Mouse (Mus musculus): ENCODE data around the gene Prkci. TPM values are rescaled to one million over a fixed set of nuclear protein-coding genes. Genes with fewer than 3 reads are reported as not detected.

Gene Prkci
- polyA plus RNA-seq, 1 experiment = 19.8 TPM

DNA sequence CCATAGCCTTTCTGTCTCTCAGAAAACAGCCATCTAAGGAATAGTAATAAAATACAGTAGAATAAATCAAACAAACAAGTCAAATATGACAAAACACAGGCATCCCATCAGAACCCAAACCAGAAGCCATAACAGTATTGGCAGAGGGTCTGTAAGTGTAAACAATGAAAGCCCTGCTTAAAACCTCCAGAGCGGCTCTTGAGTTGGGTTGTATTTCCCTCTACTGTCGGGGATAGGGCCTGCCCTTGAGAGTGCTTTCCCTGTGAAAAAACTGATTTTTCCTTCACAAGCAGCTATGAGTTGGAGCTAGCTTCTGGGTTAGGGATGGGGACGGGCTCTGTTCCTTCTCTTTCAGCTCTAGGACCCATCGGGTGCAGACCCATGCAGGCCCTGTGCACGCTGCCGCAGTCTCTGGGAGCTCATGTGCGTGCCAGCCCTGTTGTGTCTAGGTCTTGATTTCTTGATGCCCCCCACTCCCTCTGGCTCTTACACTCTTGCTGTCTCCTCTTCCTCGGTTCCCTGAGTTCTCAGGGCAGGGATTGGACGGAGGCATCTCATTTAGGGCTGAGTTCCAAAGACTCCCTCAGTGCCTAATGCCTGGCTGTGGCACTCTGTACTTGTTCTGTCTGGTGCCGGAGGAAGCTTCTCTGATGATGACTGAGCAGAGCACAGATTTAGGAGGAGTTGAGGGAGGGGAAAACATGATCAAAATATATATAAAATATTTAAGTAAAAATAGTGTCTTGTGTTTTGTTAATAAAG is 20.3 kb downstream of the Prkci start:
- TF ChIP-seq CTCF (IDR thresholded peaks at IDR 0.05; ENCODE audit: low read depth, low read length) (no peak), POLR2A (IDR thresholded peaks at IDR 0.05; ENCODE audit: borderline replicate concordance, low read depth, low read length) (no peak)
- no peak overlapping the region for H3K4me3 ChIP-seq (ENCODE audit: insufficient read depth, low read length)

GRCm38 (mm10) chr3:31016594-31017196 is 21.1 kb downstream of the Prkci start:
- H3K4me1 ChIP-seq (ENCODE audit: control insufficient read depth, insufficient read depth, low read length) = no peaks in the 10 kb centered on the region
- TF ChIP-seq POLR2A (IDR thresholded peaks at IDR 0.05; ENCODE audit: borderline replicate concordance, low read depth, low read length) = no peak
- no peak for TF ChIP-seq CTCF (IDR thresholded peaks at IDR 0.05; ENCODE audit: low read depth, low read length)
- H3K4me3 ChIP-seq (ENCODE audit: insufficient read depth, low read length) = no peak overlapping the region
- H3K27ac ChIP-seq (ENCODE audit: insufficient read depth, low read depth, low read length) = no peak overlapping the region

More for the DNA sequence above, 20.3 kb downstream of the Prkci start:
- Histone ChIP-seq H3K4me1 (ENCODE audit: control insufficient read depth, insufficient read depth, low read length) (no peaks in the 10 kb centered on the region), H3K27ac (ENCODE audit: insufficient read depth, low read depth, low read length) (no peak overlapping the region)

- Histone ChIP-seq H3K27ac (ENCODE audit: insufficient read depth, low read depth, low read length) (no peak overlapping the region), H3K4me3 (ENCODE audit: insufficient read depth, low read length) (no peak overlapping the region), H3K4me1 (ENCODE audit: control insufficient read depth, insufficient read depth, low read length) (no peaks in the 10 kb centered on the region)
- TF ChIP-seq POLR2A (IDR thresholded peaks at IDR 0.05; ENCODE audit: borderline replicate concordance, low read depth, low read length) = no peak
- no peak for TF ChIP-seq CTCF (IDR thresholded peaks at IDR 0.05; ENCODE audit: low read depth, low read length)
Measured at GRCm38 (mm10) chr3:31017652-31018051, 22.1 kb downstream of the Prkci start.

DNA sequence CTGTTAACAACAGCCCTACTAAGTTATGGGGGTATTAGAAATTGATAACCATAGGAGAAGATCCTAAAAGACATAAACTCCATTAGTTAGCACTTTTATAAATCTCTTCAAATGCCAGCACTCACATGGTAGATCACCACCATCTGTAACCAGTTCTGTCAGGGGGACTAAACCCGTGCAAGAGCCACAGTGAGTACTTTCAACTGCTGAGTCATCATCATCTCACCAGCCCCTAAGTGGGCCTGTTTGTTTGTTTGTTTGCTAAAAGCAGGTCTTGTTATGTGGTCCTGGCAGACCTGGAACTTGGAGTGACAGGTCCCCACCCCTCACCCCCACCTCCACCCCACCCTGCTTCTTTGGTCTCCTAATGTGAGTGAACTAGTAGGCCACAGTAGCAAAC is 23.7 kb downstream of the Prkci start:
- Histone ChIP-seq H3K4me3 (ENCODE audit: insufficient read depth, low read length) (no peak overlapping the region), H3K4me1 (ENCODE audit: control insufficient read depth, insufficient read depth, low read length) (no peaks in the 10 kb centered on the region), H3K27ac (ENCODE audit: insufficient read depth, low read depth, low read length) (no peak overlapping the region)
- TF ChIP-seq CTCF (IDR thresholded peaks at IDR 0.05; ENCODE audit: low read depth, low read length) (no peak), POLR2A (IDR thresholded peaks at IDR 0.05; ENCODE audit: borderline replicate concordance, low read depth, low read length) (no peak)

DNA sequence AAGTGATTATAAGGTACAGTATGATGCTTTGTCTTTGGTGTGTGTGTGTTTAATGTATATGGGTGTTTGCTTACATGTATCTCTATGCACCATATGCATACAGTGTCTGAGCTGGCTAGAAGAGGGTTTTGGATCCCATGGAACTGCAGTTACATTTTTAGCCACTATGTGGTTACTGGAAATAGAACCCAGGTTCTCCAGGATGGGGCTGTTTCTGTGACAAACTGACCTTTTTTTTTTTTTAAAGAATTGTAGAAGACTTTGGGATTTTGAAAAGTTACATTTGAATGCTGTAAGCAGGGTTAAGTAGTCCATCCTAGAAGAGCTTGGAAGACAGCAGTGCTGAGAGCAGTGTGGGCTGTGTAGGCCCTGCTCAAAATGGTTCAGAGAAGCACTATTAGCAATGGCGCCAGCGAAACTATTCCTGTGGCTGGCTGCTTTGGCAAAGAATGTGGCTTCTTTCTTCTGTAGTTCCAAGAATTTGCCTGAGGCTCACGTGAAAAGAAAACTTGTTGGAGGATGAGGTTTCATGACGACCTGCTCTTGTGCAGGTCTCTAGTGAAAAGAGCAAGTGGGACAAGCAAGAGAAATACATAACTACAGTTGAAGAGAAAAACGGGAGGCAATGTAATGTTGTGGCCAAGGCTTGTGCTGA is 24.4 kb downstream of the Prkci start:
- Histone ChIP-seq H3K27ac (ENCODE audit: insufficient read depth, low read depth, low read length) (no peak overlapping the region), H3K4me3 (ENCODE audit: insufficient read depth, low read length) (no peak overlapping the region), H3K4me1 (ENCODE audit: control insufficient read depth, insufficient read depth, low read length) (no peaks in the 10 kb centered on the region)
- TF ChIP-seq CTCF (IDR thresholded peaks at IDR 0.05; ENCODE audit: low read depth, low read length) = no peak
- TF ChIP-seq POLR2A (IDR thresholded peaks at IDR 0.05; ENCODE audit: borderline replicate concordance, low read depth, low read length) = no peak

- no peaks in the 10 kb centered on the region for H3K4me1 ChIP-seq (ENCODE audit: control insufficient read depth, insufficient read depth, low read length)
- TF ChIP-seq POLR2A (IDR thresholded peaks at IDR 0.05; ENCODE audit: borderline replicate concordance, low read depth, low read length) = no peak
- no peak overlapping the region for H3K27ac ChIP-seq (ENCODE audit: insufficient read depth, low read depth, low read length)
- no peak overlapping the region for H3K4me3 ChIP-seq (ENCODE audit: insufficient read depth, low read length)
Measured at GRCm38 (mm10) chr3:31020656-31021055, 25.1 kb downstream of the Prkci start.

DNA sequence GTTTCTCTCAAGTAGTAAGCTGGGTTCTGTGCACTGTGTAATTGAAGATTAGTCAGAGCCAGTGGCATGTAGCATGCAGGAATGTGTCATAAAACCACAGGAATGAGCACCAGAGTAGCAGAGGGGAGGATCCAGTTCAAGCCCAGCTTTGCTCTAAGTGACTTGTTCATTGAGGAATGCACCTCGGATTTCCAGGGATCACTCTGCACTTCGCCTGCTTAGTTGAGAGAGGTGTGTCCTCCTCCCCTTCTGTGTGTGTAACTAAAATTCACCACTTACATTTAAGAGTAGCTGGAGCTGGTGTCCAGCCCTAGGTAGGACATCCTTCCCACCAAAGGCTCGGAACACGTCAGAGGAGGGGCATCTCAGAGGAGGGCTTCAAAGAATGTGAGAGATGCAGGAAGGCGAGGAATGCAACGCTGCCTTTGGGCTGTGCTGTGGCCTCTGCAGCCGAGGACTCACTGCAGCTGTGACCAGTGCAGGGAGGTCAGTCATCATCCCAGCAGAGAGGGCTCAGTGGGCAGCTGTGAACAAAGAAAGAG is 27.4 kb downstream of the Prkci start:
- Histone ChIP-seq H3K4me1 (ENCODE audit: control insufficient read depth, insufficient read depth, low read length) (no peaks in the 10 kb centered on the region), H3K4me3 (ENCODE audit: insufficient read depth, low read length) (no peak overlapping the region), H3K27ac (ENCODE audit: insufficient read depth, low read depth, low read length) (no peak overlapping the region)
- no peak for TF ChIP-seq POLR2A (IDR thresholded peaks at IDR 0.05; ENCODE audit: borderline replicate concordance, low read depth, low read length)

- TF ChIP-seq CTCF (IDR thresholded peaks at IDR 0.05; ENCODE audit: low read depth, low read length) (no peak), POLR2A (IDR thresholded peaks at IDR 0.05; ENCODE audit: borderline replicate concordance, low read depth, low read length) (no peak)
- Histone ChIP-seq H3K4me1 (ENCODE audit: control insufficient read depth, insufficient read depth, low read length) (no peaks in the 10 kb centered on the region), H3K27ac (ENCODE audit: insufficient read depth, low read depth, low read length) (no peak overlapping the region), H3K4me3 (ENCODE audit: insufficient read depth, low read length) (no peak overlapping the region)
Measured at GRCm38 (mm10) chr3:31027718-31028117, 32.2 kb downstream of the Prkci start.

GRCm38 (mm10) chr3:31031621-31032020 is 36.1 kb downstream of the Prkci start:
- TF ChIP-seq POLR2A (IDR thresholded peaks at IDR 0.05; ENCODE audit: borderline replicate concordance, low read depth, low read length) = no peak
- TF ChIP-seq CTCF (IDR thresholded peaks at IDR 0.05; ENCODE audit: low read depth, low read length) = no peak
- Histone ChIP-seq H3K4me3 (ENCODE audit: insufficient read depth, low read length) (no peak overlapping the region), H3K27ac (ENCODE audit: insufficient read depth, low read depth, low read length) (no peak overlapping the region), H3K4me1 (ENCODE audit: control insufficient read depth, insufficient read depth, low read length) (no peaks in the 10 kb centered on the region)

DNA sequence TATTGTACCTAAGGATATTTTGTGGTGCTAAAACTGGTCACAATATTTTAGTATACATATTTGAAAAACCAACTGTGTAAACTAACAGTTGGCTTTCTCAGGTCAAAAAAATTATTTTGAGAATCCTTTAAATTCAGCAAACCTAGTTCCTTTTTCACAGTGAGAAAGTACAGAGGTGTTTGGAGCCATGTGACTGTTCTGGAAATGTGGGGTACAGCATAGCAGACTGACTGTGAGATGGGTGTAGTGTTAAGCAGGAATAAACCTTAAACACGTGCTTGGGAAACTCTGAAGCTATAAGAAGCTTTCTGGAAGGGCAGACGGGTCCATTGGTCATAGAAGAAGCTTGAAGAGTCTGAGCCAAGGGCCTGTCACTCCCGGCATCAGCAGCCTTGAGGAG is 38.1 kb downstream of the Prkci start:
- Histone ChIP-seq H3K4me3 (ENCODE audit: insufficient read depth, low read length) (no peak overlapping the region), H3K4me1 (ENCODE audit: control insufficient read depth, insufficient read depth, low read length) (peaks cover 2% of the 10 kb centered on the region), H3K27ac (ENCODE audit: insufficient read depth, low read depth, low read length) (no peak overlapping the region)
- no peak for TF ChIP-seq POLR2A (IDR thresholded peaks at IDR 0.05; ENCODE audit: borderline replicate concordance, low read depth, low read length)
- no peak for TF ChIP-seq CTCF (IDR thresholded peaks at IDR 0.05; ENCODE audit: low read depth, low read length)

All from bone marrow macrophage, adult 2 months (primary cell).